Mouse (Mus musculus): ENCODE data around the gene Ciita. TPM values are rescaled to one million over a fixed set of nuclear protein-coding genes. Genes with fewer than 3 reads are reported as not detected.

The Ciita gene
- polyA plus RNA-seq (2017; shearing (Covaris generic)), result 1.4 TPM

DNA sequence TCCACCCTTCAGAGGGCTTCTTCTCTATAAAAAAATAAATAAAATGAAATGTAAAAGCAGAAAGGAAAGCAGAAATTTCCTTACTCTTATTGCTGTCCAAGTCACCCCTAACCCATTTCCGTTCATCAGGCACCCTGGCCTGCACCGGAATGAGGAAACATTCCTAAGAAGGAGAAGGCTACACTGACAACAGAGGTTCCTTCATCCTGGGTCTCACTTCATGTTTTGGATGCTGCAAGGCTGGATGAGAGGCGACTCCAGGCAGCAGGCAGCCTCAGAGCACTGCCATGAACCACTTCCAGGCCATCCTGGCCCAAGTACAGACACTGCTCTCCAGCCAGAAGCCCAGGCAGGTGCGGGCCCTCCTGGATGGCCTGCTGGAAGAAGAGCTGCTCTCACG lies at the start of gene Ciita:
Ciita (plus strand) TSS at position 203 of the 400 bp plus-strand sequence.

DNA sequence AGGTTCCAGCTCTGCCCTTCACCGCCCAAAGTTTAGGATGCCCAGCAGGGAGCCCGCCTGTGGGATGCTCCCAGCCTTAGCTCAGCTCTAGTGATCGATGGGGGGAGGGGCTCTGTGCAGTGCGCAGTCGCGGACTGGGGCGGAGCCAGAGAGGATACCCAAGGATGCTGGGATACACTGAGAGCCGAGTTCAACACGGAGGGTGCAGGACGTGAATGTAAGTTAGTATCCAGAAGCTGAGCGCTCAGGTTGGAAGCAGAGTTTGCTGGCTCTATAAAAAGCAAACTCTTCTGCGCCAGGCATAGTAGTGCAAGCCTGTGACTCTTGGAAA lies 32.6 kb upstream of the Ciita start, which contains the start of gene Tvp23a:
Tvp23a (minus strand) TSS at position 99 of the 331 bp plus-strand sequence.

DNA sequence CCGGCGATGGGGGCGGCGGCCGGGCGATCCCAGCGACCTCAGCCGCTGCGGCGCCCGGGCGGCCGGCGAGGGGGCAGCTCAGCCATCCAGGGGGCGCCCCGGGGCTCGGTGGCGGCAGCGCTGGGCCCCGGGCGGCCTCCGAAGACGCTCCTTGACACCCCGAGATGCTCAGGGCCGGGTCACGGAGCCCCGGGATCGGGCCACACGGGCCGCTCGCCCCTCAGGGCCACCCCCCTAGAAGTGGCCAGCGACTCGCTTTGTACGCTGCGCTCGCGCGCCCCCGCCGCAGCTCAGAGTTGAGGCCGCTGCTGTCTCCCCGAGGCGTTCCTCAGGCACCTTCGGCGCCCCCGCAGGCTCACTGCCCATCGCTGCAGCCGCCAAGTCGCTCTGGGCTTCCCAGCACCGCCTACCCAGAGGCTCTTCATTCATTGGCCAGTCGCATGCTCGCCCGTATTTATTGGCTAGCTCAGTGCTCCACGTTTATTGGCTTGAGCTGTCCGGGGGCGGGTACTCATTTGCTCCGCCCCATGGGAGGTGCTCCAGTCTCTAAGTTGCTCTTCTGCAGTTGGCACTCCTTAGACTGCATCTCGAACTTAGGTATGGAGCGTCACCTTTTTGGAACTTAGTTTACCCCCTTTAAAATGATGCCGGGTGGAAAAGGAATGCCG lies 63.0 kb downstream of the Ciita start, which contains the start of gene Dexi:
Dexi (minus strand) TSS at position 357 of the 668 bp plus-strand sequence.

DNA sequence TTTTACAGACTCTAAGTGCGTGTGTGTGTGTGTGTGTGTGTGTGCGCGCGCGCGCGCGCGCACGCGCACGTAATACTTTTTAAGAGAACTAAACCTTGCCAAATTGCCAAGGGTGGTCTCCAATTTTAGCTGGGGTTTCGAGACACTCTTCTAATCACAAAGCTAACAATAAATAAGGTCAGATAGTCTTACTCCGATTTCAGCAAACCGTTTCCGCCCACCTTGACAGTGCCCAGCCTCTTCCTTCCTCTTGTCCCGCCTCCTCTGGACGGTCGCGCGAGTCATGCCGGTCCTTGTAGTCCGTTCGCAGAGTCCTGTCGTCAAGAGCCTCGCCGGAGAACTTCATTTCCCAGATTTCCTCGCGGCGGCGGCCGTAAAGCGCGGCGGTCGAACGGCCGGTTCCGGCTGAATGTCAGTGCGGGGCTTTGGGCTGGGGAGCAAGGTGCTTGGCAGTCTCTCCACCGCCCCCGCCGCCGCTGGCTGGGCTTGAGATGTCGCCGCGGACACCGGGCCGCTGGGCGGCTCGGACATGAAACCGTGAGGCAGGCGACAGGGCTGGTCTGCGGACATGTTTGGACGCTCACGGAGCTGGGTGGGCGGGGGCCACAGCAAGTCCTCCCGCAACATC lies 65.2 kb downstream of the Ciita start, which contains the start of gene Clec16a:
Clec16a (plus strand) TSS at position 345 of the 628 bp plus-strand sequence.

Other genes starting within 250 kb of the Ciita start
- gene Emp2, start 166.1 kb upstream of the Ciita start, polyA plus RNA-seq (2017; shearing (Covaris generic)), result not detected
- not detected for gene Tekt5, start 84.6 kb upstream of the Ciita start, polyA plus RNA-seq (2017; shearing (Covaris generic))
- gene Nubp1, start 68.1 kb upstream of the Ciita start, polyA plus RNA-seq (2017; shearing (Covaris generic)), result 70.4 TPM
- gene Tvp23a, start 32.7 kb upstream of the Ciita start, polyA plus RNA-seq (2017; shearing (Covaris generic)), result 3.0 TPM
- 4.0 TPM for gene Dexi, start 63.0 kb downstream of the Ciita start, polyA plus RNA-seq (2017; shearing (Covaris generic))
- 24.9 TPM for gene Clec16a, start 65.3 kb downstream of the Ciita start, polyA plus RNA-seq (2017; shearing (Covaris generic))

Measured in inflammation-experienced regulatory T-cells, adult 16 weeks (primary cell).